Mouse (Mus musculus) CH12.LX (cell line): ENCODE measurements around the gene Cd2. TPM values are rescaled to one million over a fixed set of nuclear protein-coding genes. Genes with fewer than 3 reads are reported as not detected.

Source experiments
- DNase-seq: peaks from one replicate; pipeline ENCODE4 v3.0.0-alpha.2; 2013; ENCODE audit errors: extremely low read depth
- H3K27ac ChIP-seq: 2 replicates; pipeline ENCODE4 v1.5.1; 2012; ENCODE audit warnings: low read depth, mild to moderate bottlenecking, control low read depth, moderate library complexity; ENCODE audit not compliant: insufficient read depth
- H3K27me3 ChIP-seq: replicated peaks from 2 replicates; pipeline ENCODE3; 2012; ENCODE audit warnings: inconsistent platforms
- H3K36me3 ChIP-seq, 2 experiments: replicated peaks in 1 of 2; 2 replicates each; pipeline versions ENCODE3 to v1.6.1; 2012; ENCODE audit warnings: inconsistent platforms in 1 of 2, low read length in 1 of 2, mild to moderate bottlenecking in 1 of 2, mixed read lengths in 1 of 2, moderate library complexity in 1 of 2; ENCODE audit not compliant: control insufficient read depth in 1 of 2, insufficient read depth in 1 of 2
- H3K4me1 ChIP-seq, 2 experiments: 2 replicates each; pipeline ENCODE4 v1.6.1; 2012; ENCODE audit warnings: inconsistent platforms in 1 of 2, moderate library complexity in 1 of 2; ENCODE audit not compliant: insufficient read depth in 2 of 2, control insufficient read depth in 1 of 2
- H3K4me2 ChIP-seq: 2 replicates; pipeline ENCODE4 v1.6.1; 2012; ENCODE audit warnings: low read depth, mild to moderate bottlenecking, control low read depth; ENCODE audit not compliant: poor library complexity, insufficient read depth, severe bottlenecking
- H3K4me3 ChIP-seq, 3 experiments: fragments of 150-350 bp in 1 of 3; sonication (generic) in 1 of 3; replicated peaks in 1 of 3; 2 replicates each; pipeline versions ENCODE3 to v1.5.1; 2011 to 2012; ENCODE audit warnings: low read depth in 2 of 3, low read length in 2 of 3, mild to moderate bottlenecking in 2 of 3, moderate library complexity in 2 of 3, control low read depth in 1 of 3, improper control_type of control experiment in 1 of 3, inconsistent platforms in 1 of 3, mixed read lengths in 1 of 3; ENCODE audit not compliant: poor library complexity in 1 of 3
- H3K79me2 ChIP-seq: replicated peaks from 2 replicates; pipeline ENCODE4 v1.6.1; 2012; ENCODE audit warnings: mild to moderate bottlenecking, moderate library complexity; ENCODE audit not compliant: control insufficient read depth, poor library complexity, insufficient read depth, severe bottlenecking; ENCODE audit errors: extremely low read depth
- H3K9ac ChIP-seq: 2 replicates; pipeline ENCODE4 v1.6.1; 2012; ENCODE audit warnings: low read depth, mild to moderate bottlenecking, control low read depth, moderate library complexity; ENCODE audit not compliant: insufficient read depth
- H3K9me3 ChIP-seq: replicated peaks from 2 replicates; pipeline ENCODE3; 2012; ENCODE audit warnings: low read length, inconsistent platforms, mixed read lengths
- BHLHE40 ChIP-seq: IDR thresholded peaks from 2 replicates; pipeline ENCODE4 v1.6.1; 2011; ENCODE audit warnings: mild to moderate bottlenecking, low read depth, low read length, improper control_type of control experiment
- CHD1 ChIP-seq: IDR thresholded peaks from 2 replicates; pipeline ENCODE4 v1.6.1; 2012; ENCODE audit warnings: low read depth, low read length, improper control_type of control experiment, inconsistent platforms
- CHD2 ChIP-seq: IDR thresholded peaks from 2 replicates; pipeline ENCODE4 v1.6.1; 2011; ENCODE audit warnings: low read length, improper control_type of control experiment
- CTCF ChIP-seq, 2 experiments: IDR thresholded peaks in 1 of 2; conservative IDR thresholded peaks in 1 of 2; 2 replicates each; pipeline ENCODE4 v1.5.1; 2011 to 2012; ENCODE audit warnings: low read depth in 2 of 2, low read length in 2 of 2, improper control_type of control experiment in 1 of 2, inconsistent platforms in 1 of 2, mild to moderate bottlenecking in 1 of 2, moderate library complexity in 1 of 2
- E2F4 ChIP-seq: IDR thresholded peaks from 2 replicates; pipeline ENCODE4 v1.6.1; 2011; ENCODE audit warnings: low read depth, low read length, improper control_type of control experiment; ENCODE audit not compliant: insufficient replicate concordance
- ELF1 ChIP-seq: IDR thresholded peaks from 2 replicates; pipeline ENCODE4 v1.6.1; 2014; ENCODE audit warnings: low read depth, mild to moderate bottlenecking, inconsistent platforms, low read length, improper control_type of control experiment
- ETS1 ChIP-seq: conservative IDR thresholded peaks from 2 replicates; pipeline ENCODE4 v1.6.1; 2012; ENCODE audit warnings: low read depth, mild to moderate bottlenecking, inconsistent platforms, low read length, improper control_type of control experiment, moderate library complexity
- IRF4 ChIP-seq: IDR thresholded peaks from 2 replicates; pipeline ENCODE4 v1.6.1; 2014; ENCODE audit warnings: low read depth, mild to moderate bottlenecking, inconsistent platforms, low read length, improper control_type of control experiment
- JUN ChIP-seq: IDR thresholded peaks from 2 replicates; pipeline ENCODE4 v1.6.1; 2011; ENCODE audit warnings: low read depth, mild to moderate bottlenecking, low read length, improper control_type of control experiment, moderate library complexity; ENCODE audit not compliant: insufficient read depth
- KAT2A ChIP-seq: IDR thresholded peaks from 2 replicates; pipeline ENCODE4 v1.6.1; 2012; ENCODE audit warnings: low read length, improper control_type of control experiment, inconsistent platforms; ENCODE audit not compliant: insufficient replicate concordance
- MAFK ChIP-seq: IDR thresholded peaks from 2 replicates; pipeline ENCODE4 v1.6.1; 2011; ENCODE audit warnings: low read length, improper control_type of control experiment; ENCODE audit not compliant: insufficient replicate concordance
- MAX ChIP-seq: IDR thresholded peaks from 2 replicates; pipeline ENCODE4 v1.6.1; 2011; ENCODE audit warnings: low read length, improper control_type of control experiment
- MAZ ChIP-seq: IDR thresholded peaks from 2 replicates; pipeline ENCODE4 v1.6.1; 2012; ENCODE audit warnings: low read depth, mild to moderate bottlenecking, inconsistent platforms, low read length, improper control_type of control experiment, moderate library complexity
- MEF2A ChIP-seq: IDR thresholded peaks from 2 replicates; pipeline ENCODE4 v1.6.1; 2014; ENCODE audit warnings: low read depth, mild to moderate bottlenecking, inconsistent platforms, low read length, improper control_type of control experiment, borderline replicate concordance
- MYC ChIP-seq: IDR thresholded peaks from 2 replicates; pipeline ENCODE4 v1.6.1; 2011; ENCODE audit warnings: low read depth, mild to moderate bottlenecking, improper control_type of control experiment, low read length
- POLR2A ChIP-seq: IDR thresholded peaks from 2 replicates; pipeline ENCODE4 v1.6.1; 2011; ENCODE audit warnings: low read depth, mild to moderate bottlenecking, improper control_type of control experiment, low read length
- POLR2AphosphoS2 ChIP-seq: IDR thresholded peaks from 2 replicates; pipeline ENCODE4 v1.6.1; 2011; ENCODE audit warnings: low read depth, low read length, improper control_type of control experiment
- RCOR1 ChIP-seq: conservative IDR thresholded peaks from 2 replicates; pipeline ENCODE4 v1.6.1; 2012; ENCODE audit warnings: low read depth, mild to moderate bottlenecking, inconsistent platforms, low read length, improper control_type of control experiment
- SIN3A ChIP-seq: IDR thresholded peaks from 2 replicates; pipeline ENCODE4 v1.6.1; 2012; ENCODE audit warnings: low read length, improper control_type of control experiment, inconsistent platforms
- TBP ChIP-seq: conservative IDR thresholded peaks from 2 replicates; pipeline ENCODE4 v1.6.1; 2011; ENCODE audit warnings: low read depth, low read length, improper control_type of control experiment
- UBTF ChIP-seq: IDR thresholded peaks from 2 replicates; pipeline ENCODE4 v1.6.1; 2012; ENCODE audit warnings: low read depth, mild to moderate bottlenecking, inconsistent platforms, low read length, improper control_type of control experiment, moderate library complexity
- USF1 ChIP-seq: IDR thresholded peaks from 2 replicates; pipeline ENCODE4 v1.6.1; 2014; ENCODE audit warnings: low read depth, mild to moderate bottlenecking, inconsistent platforms, low read length, improper control_type of control experiment
- ZC3H11A ChIP-seq: IDR thresholded peaks from 2 replicates; pipeline ENCODE4 v1.6.1; 2012; ENCODE audit warnings: low read depth, mild to moderate bottlenecking, inconsistent platforms, low read length, improper control_type of control experiment
- ZKSCAN1 ChIP-seq: IDR thresholded peaks from 2 replicates; pipeline ENCODE4 v1.6.1; 2012; ENCODE audit warnings: low read depth, inconsistent platforms, low read length, improper control_type of control experiment, borderline replicate concordance
- ZMIZ1 ChIP-seq: IDR thresholded peaks from 2 replicates; pipeline ENCODE4 v1.6.1; 2012; ENCODE audit warnings: low read depth, mild to moderate bottlenecking, inconsistent platforms, low read length, improper control_type of control experiment
- ZNF384 ChIP-seq: IDR thresholded peaks from 2 replicates; pipeline ENCODE4 v1.6.1; 2012; ENCODE audit warnings: low read depth, low read length, improper control_type of control experiment, inconsistent platforms
- dilution Hi-C: fragments of 300-500 bp; cut with MboI; formaldehyde crosslinking; loops from 2 replicates; pipeline ENCODE4 v1.14.3; 2020; ENCODE audit warnings: low sequenced_read_pairs; ENCODE audit not compliant: extremely low pct_unique_long_range_greater_than_20kb, extremely low pct_ligation_motif_present
- in situ Hi-C: fragments of 300-500 bp; cut with MboI; formaldehyde crosslinking; loops from 3 replicates; pipeline ENCODE4 v1.14.3; 2019; ENCODE audit warnings: low sequenced_read_pairs, low pct_ligation_motif_present, low pct_unique_long_range_greater_than_20kb, mixed read lengths
- polyA plus RNA-seq: library from polyadenylated mRNA; unstranded; fragments of >175 nt; gene quantifications from 2 replicates; pipeline ENCODE4 v1.2.1, GENCODE M21; 2012; ENCODE audit warnings: low read depth; ENCODE audit not compliant: insufficient read length
- total RNA-seq, 2 experiments: library from RNA; depleted of rRNA; stranded (reverse); fragments of 300-350 nt in 1 of 2; fragments of >200 nt in 1 of 2; gene quantifications; 2 replicates each; pipeline ENCODE4 v1.2.3; 2012 to 2014

The Cd2 gene
- total and polyA plus RNA-seq, 3 experiments: 9.5 to 35.0 (median 18.0) TPM

DNA sequence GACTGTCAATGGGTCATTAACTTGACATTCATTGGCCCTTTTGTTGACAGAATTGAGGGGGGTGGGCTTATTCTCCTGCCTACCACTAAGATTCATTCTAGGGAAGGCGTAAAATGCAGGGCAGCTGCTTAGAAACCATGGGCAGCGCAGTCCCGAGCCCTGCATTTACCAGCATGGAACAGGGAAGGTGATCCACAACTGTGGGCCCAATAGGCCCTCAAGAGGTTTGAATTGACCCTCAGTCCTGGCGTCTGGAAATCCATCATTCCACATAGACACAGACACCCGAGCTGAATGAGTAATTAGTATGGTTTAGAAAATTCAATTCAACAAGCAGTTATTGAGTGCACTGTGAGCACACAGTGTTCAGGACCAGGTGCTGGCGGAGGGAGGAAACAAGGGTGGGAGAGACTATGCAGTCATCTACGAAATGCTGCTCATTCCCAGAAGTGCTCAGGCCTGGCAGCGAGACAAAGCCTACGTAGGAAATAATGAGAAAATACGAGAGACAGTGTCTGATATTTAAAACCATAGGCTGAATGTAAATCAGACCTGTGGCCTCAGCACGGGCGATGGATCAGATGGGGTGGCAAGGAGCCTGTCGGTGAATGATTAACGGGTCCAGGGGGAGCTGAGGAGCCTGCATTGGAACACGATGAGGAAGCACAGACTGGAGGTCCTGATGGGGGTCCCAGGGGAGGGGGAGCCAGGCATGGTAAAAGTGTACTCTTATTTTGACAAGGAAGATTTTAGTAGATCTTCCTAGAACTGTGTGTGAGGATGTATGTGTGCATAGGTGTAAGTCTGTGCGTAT, 50.5 kb downstream of the Cd2 start:
- Histone ChIP-seq H3K27me3 (no peaks in the 10 kb centered on the region), H3K4me2 (no peak overlapping the region), H3K4me3 (no peak overlapping the region), H3K9me3 (peaks cover 17% of the 10 kb centered on the region), H3K27ac (no peak overlapping the region), H3K79me2 (no peaks in the 10 kb centered on the region), H3K4me1 (peaks cover 0 to 13% of the 10 kb centered on the region in 2 experiments; a peak in 2 of 4 replicates), H3K36me3 (no peaks in the 10 kb centered on the region), H3K9ac (no peak overlapping the region)
- dilution Hi-C loops (no loop called here), in situ Hi-C loops (no loop called here)
- TF ChIP-seq ETS1 (no peak), MAFK (no peak), BHLHE40 (no peak), ELF1 (no peak)
- no peak for DNase-seq

DNA sequence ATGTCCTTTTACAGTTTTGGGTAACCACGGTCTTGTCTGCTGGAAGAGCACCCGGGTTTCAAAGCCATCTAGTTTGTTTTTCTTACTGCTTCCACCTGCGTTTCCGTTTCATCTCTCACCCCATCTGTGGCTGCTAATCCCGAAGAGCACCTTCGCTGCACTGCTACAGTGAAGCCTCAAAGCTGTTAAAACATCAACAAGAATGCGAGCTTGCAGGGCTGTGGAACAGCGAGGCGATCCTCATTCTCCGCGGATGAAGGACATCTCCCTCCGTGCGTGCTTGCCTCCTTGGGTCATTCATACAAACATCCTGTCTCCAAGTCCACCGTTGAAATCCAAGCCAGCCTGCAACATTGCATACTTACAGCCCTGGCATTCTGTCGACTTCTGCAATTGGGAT, 51.5 kb downstream of the Cd2 start:
- H3K79me2 ChIP-seq: no peaks in the 10 kb centered on the region
- DNase-seq: no peak
- dilution Hi-C loops: no loop called here

GRCm38 (mm10) chr3:101235321-101235720, 52.4 kb downstream of the Cd2 start:
- Histone ChIP-seq H3K27me3 (no peaks in the 10 kb centered on the region), H3K9ac (no peak overlapping the region), H3K36me3 (no peaks in the 10 kb centered on the region), H3K27ac (no peak overlapping the region), H3K4me2 (no peak overlapping the region), H3K79me2 (no peaks in the 10 kb centered on the region), H3K4me3 (no peak overlapping the region), H3K9me3 (peaks cover 17% of the 10 kb centered on the region), H3K4me1 (peaks cover 0 to 14% of the 10 kb centered on the region in 2 experiments; a peak in 2 of 4 replicates)
- no peak for TF ChIP-seq UBTF
- no peak for TF ChIP-seq CHD2
- TF ChIP-seq ZMIZ1: no peak
- TF ChIP-seq ZC3H11A: no peak
- no peak for TF ChIP-seq ETS1
- no peak for TF ChIP-seq E2F4
- TF ChIP-seq CHD1: no peak
- no peak for TF ChIP-seq ZKSCAN1
- no peak for TF ChIP-seq KAT2A
- TF ChIP-seq MEF2A: no peak
- no peak for TF ChIP-seq RCOR1
- TF ChIP-seq POLR2AphosphoS2: no peak
- no peak for TF ChIP-seq CTCF (conservative IDR thresholded peaks at IDR 0.05 in 1 of 2, IDR thresholded peaks at IDR 0.05 in 1 of 2; ENCODE audit: low read depth in 2 of 2, low read length in 2 of 2)
- no peak for TF ChIP-seq IRF4
- no peak for TF ChIP-seq MYC
- no peak for DNase-seq
- in situ Hi-C loops: no loop called here
- dilution Hi-C loops: no loop called here

More for the DNA sequence above, 51.5 kb downstream of the Cd2 start:
- in situ Hi-C loops: no loop called here
- no peak overlapping the region for H3K9ac ChIP-seq
- no peaks in the 10 kb centered on the region for H3K36me3 ChIP-seq
- peaks cover 17% of the 10 kb centered on the region for H3K9me3 ChIP-seq
- H3K4me1 ChIP-seq: peaks cover 0 to 13% of the 10 kb centered on the region in 2 experiments; a peak in 2 of 4 replicates
- TF ChIP-seq MYC (no peak), ETS1 (no peak), KAT2A (no peak), MAX (no peak), ZKSCAN1 (no peak), CHD1 (no peak), MAFK (no peak), MAZ (no peak), TBP (no peak), JUN (no peak), RCOR1 (no peak), IRF4 (no peak), USF1 (no peak), SIN3A (no peak), POLR2A (no peak), ZNF384 (no peak)
- H3K27me3 ChIP-seq: no peaks in the 10 kb centered on the region
- no peak overlapping the region for H3K4me3 ChIP-seq
- H3K27ac ChIP-seq: no peak overlapping the region
- no peak overlapping the region for H3K4me2 ChIP-seq
